Mouse (Mus musculus): ENCODE measurements around the gene Mrpl12. TPM values are rescaled to one million over a fixed set of nuclear protein-coding genes. Genes with fewer than 3 reads are reported as not detected.
A peak's percentile ranks its signal among the peaks of the same experiment; 100 is the strongest.
"Not testable (repeated sequence)": the region's sequence is repeated elsewhere in the genome, so short reads cannot be mapped to it uniquely, and the experiment has no call there.

Mrpl12 gene
- total RNA-seq, 2 experiments from 2014 or later = 121 to 147 TPM

GRCm38 (mm10) chr11:120508290-120508870, 24.0 kb downstream of the Mrpl12 start:
- no peak for DNase-seq

- DNase-seq = no peak
Measured at GRCm38 (mm10) chr11:120509940-120510339, 25.5 kb downstream of the Mrpl12 start.

GRCm38 (mm10) chr11:120510375-120511030, 26.1 kb downstream of the Mrpl12 start:
- DNase-seq = no peak

- no peak for DNase-seq
Measured at GRCm38 (mm10) chr11:120512790-120513453, 28.5 kb downstream of the Mrpl12 start.

- not testable (repeated sequence) for DNase-seq
Measured at GRCm38 (mm10) chr11:120514262-120514661, 29.8 kb downstream of the Mrpl12 start.

- DNase-seq = peak; percentile 91
Measured at GRCm38 (mm10) chr11:120515611-120516010, 31.2 kb downstream of the Mrpl12 start.

GRCm38 (mm10) chr11:120517147-120517546, 32.7 kb downstream of the Mrpl12 start:
- no peak for DNase-seq

GRCm38 (mm10) chr11:120518027-120518426, 33.6 kb downstream of the Mrpl12 start:
- DNase-seq = no peak

- DNase-seq = no peak
Measured at GRCm38 (mm10) chr11:120518558-120518957, 34.1 kb downstream of the Mrpl12 start.

- DNase-seq = peak; percentile 56
Measured at GRCm38 (mm10) chr11:120519738-120520137, 35.3 kb downstream of the Mrpl12 start.

GRCm38 (mm10) chr11:120520498-120520897, 36.1 kb downstream of the Mrpl12 start:
- no peak for DNase-seq

GRCm38 (mm10) chr11:120520967-120521540, 36.6 kb downstream of the Mrpl12 start:
- peak; percentile 71 for DNase-seq

GRCm38 (mm10) chr11:120522581-120522980, 38.2 kb downstream of the Mrpl12 start:
- DNase-seq = no peak

- DNase-seq = no peak
Measured at GRCm38 (mm10) chr11:120525959-120526358, 41.5 kb downstream of the Mrpl12 start.

GRCm38 (mm10) chr11:120527690-120528354, 43.4 kb downstream of the Mrpl12 start:
- no peak for DNase-seq

GRCm38 (mm10) chr11:120528903-120529302, 44.5 kb downstream of the Mrpl12 start:
- DNase-seq = no peak

- DNase-seq = peak; percentile 50
Measured at GRCm38 (mm10) chr11:120530085-120530964, 45.9 kb downstream of the Mrpl12 start, which contains the start of gene Gcgr. Gene Gcgr, plus strand, starts transcription at chr11:120530699.

GRCm38 (mm10) chr11:120531646-120532045, 47.2 kb downstream of the Mrpl12 start:
- no peak for DNase-seq

- DNase-seq = no peak
Measured at GRCm38 (mm10) chr11:120534093-120534492, 49.7 kb downstream of the Mrpl12 start.

- DNase-seq = no peak
Measured at GRCm38 (mm10) chr11:120535145-120535544, 50.7 kb downstream of the Mrpl12 start.

- DNase-seq = no peak
Measured at GRCm38 (mm10) chr11:120535804-120536203, 51.4 kb downstream of the Mrpl12 start.

Measured in gastrocnemius, postnatal 10 days (tissue).